Mouse (Mus musculus) midbrain, embryonic 15.5 days (tissue): Measurements from ENCODE around the gene Mgat4a. TPM values are rescaled to one million over a fixed set of nuclear protein-coding genes. Genes with fewer than 3 reads are reported as not detected.

Source experiments
- ATAC-seq: fragments of 200-750 bp; cut with Nextera tagmentation; replicated peaks from 2 replicates; pipeline ENCODE4 v1.8.0; 2017; ENCODE audit warnings: moderate TSS enrichment
- H3K27ac ChIP-seq: fragments of 300-500 bp; sonication (generic); 2 replicates; pipeline ENCODE4 v1.5.1; 2015; ENCODE audit warnings: mild to moderate bottlenecking, inconsistent platforms
- H3K27me3 ChIP-seq: fragments of 300-500 bp; sonication (generic); replicated peaks from 2 replicates; pipeline ENCODE4 v1.6.1; 2015; ENCODE audit warnings: inconsistent platforms
- H3K36me3 ChIP-seq: fragments of 300-500 bp; sonication (generic); replicated peaks from 2 replicates; pipeline ENCODE4 v1.6.1; 2015; ENCODE audit warnings: inconsistent platforms
- H3K4me1 ChIP-seq: fragments of 300-500 bp; sonication (generic); 2 replicates; pipeline ENCODE4 v1.6.1; 2015; ENCODE audit warnings: inconsistent platforms
- H3K4me2 ChIP-seq: fragments of 300-500 bp; sonication (generic); 2 replicates; pipeline ENCODE4 v1.6.1; 2015; ENCODE audit warnings: inconsistent platforms, mild to moderate bottlenecking, moderate library complexity
- H3K4me3 ChIP-seq: fragments of 300-500 bp; sonication (generic); 2 replicates; pipeline ENCODE4 v1.5.1; 2015; ENCODE audit warnings: mild to moderate bottlenecking, inconsistent platforms
- H3K9ac ChIP-seq: fragments of 300-500 bp; sonication (generic); 2 replicates; pipeline ENCODE4 v1.6.1; 2015; ENCODE audit warnings: mild to moderate bottlenecking, inconsistent platforms
- H3K9me3 ChIP-seq: fragments of 300-500 bp; sonication (generic); 2 replicates; pipeline ENCODE4 v1.6.1; 2016; ENCODE audit warnings: inconsistent platforms
- WGBS: fragments of 180-500 bp; shearing (Covaris S2); methylation state at CpG from one replicate; pipeline ENCODE4 v1.1.7; 2015; ENCODE audit warnings: mixed read lengths; 5-methylcytosine and 5-hydroxymethylcytosine counted together
- polyA plus RNA-seq: library from polyadenylated mRNA; unstranded; fragments of >200 nt; fragmentation: Nextera tagmentation; extraction: Ambion mirVana; gene quantifications from 2 replicates; pipeline ENCODE4 v1.2.1, GENCODE M21; 2015

Gene Mgat4a
- polyA plus RNA-seq, 1 experiment from 2014 or later, result 11.9 TPM

- no peak for ATAC-seq
- WGBS, result 88% methylated on average over 10 of the region's 10 CpGs
- no peak overlapping the region for H3K4me3 ChIP-seq
- no peaks in the 10 kb centered on the region for H3K4me1 ChIP-seq
- no peak overlapping the region for H3K4me2 ChIP-seq
- no peaks in the 10 kb centered on the region for H3K36me3 ChIP-seq
- H3K9me3 ChIP-seq, result no peaks in the 10 kb centered on the region
- H3K27ac ChIP-seq, result no peak overlapping the region
- no peak overlapping the region for H3K9ac ChIP-seq
- no peaks in the 10 kb centered on the region for H3K27me3 ChIP-seq
Observed at GRCm38 (mm10) chr1:37473251-37473650, 67.6 kb downstream of the Mgat4a start.

GRCm38 (mm10) chr1:37471179-37472148 is 69.4 kb downstream of the Mgat4a start:
- Histone ChIP-seq H3K27ac (no peak overlapping the region), H3K36me3 (no peaks in the 10 kb centered on the region), H3K4me3 (no peak overlapping the region), H3K4me2 (no peak overlapping the region), H3K27me3 (no peaks in the 10 kb centered on the region), H3K4me1 (no peaks in the 10 kb centered on the region), H3K9ac (no peak overlapping the region), H3K9me3 (no peaks in the 10 kb centered on the region)
- ATAC-seq, result no peak
- WGBS, result 85% methylated on average over 6 of the region's 6 CpGs

GRCm38 (mm10) chr1:37469007-37469406 is 71.8 kb downstream of the Mgat4a start:
- WGBS, result 94% methylated on average over 5 of the region's 5 CpGs
- ATAC-seq, result no peak
- H3K4me3 ChIP-seq, result no peak overlapping the region

GRCm38 (mm10) chr1:37467806-37468205 is 73.0 kb downstream of the Mgat4a start:
- H3K4me2 ChIP-seq, result no peak overlapping the region
- no peaks in the 10 kb centered on the region for H3K9me3 ChIP-seq
- 86% methylated on average over 4 of the region's 4 CpGs for WGBS
- no peaks in the 10 kb centered on the region for H3K4me1 ChIP-seq
- no peak overlapping the region for H3K9ac ChIP-seq
- no peaks in the 10 kb centered on the region for H3K36me3 ChIP-seq
- H3K27ac ChIP-seq, result no peak overlapping the region
- H3K4me3 ChIP-seq, result no peak overlapping the region
- H3K27me3 ChIP-seq, result no peaks in the 10 kb centered on the region
- no peak for ATAC-seq

More at GRCm38 (mm10) chr1:37469007-37469406, 71.8 kb downstream of the Mgat4a start:
- H3K9ac ChIP-seq, result no peak overlapping the region
- H3K27me3 ChIP-seq, result no peaks in the 10 kb centered on the region
- H3K4me1 ChIP-seq, result no peaks in the 10 kb centered on the region
- no peaks in the 10 kb centered on the region for H3K36me3 ChIP-seq
- H3K4me2 ChIP-seq, result no peak overlapping the region
- H3K27ac ChIP-seq, result no peak overlapping the region
- H3K9me3 ChIP-seq, result no peaks in the 10 kb centered on the region

GRCm38 (mm10) chr1:37466322-37466995 is 74.4 kb downstream of the Mgat4a start:
- no peak overlapping the region for H3K4me2 ChIP-seq
- 87% methylated on average over 3 of the region's 3 CpGs for WGBS
- H3K9me3 ChIP-seq, result no peaks in the 10 kb centered on the region
- H3K9ac ChIP-seq, result no peak overlapping the region
- no peak for ATAC-seq
- H3K4me1 ChIP-seq, result no peaks in the 10 kb centered on the region
- no peak overlapping the region for H3K4me3 ChIP-seq
- H3K36me3 ChIP-seq, result no peaks in the 10 kb centered on the region
- H3K27ac ChIP-seq, result no peak overlapping the region
- no peaks in the 10 kb centered on the region for H3K27me3 ChIP-seq

GRCm38 (mm10) chr1:37464878-37465452 is 75.9 kb downstream of the Mgat4a start:
- no peaks in the 10 kb centered on the region for H3K9me3 ChIP-seq
- H3K27me3 ChIP-seq, result no peaks in the 10 kb centered on the region
- 87% methylated on average over 10 of the region's 10 CpGs for WGBS
- H3K4me1 ChIP-seq, result no peaks in the 10 kb centered on the region
- no peak overlapping the region for H3K4me2 ChIP-seq
- ATAC-seq, result no peak
- no peak overlapping the region for H3K9ac ChIP-seq
- H3K4me3 ChIP-seq, result no peak overlapping the region
- H3K36me3 ChIP-seq, result no peaks in the 10 kb centered on the region
- no peak overlapping the region for H3K27ac ChIP-seq

- H3K4me2 ChIP-seq, result no peak overlapping the region
- no peak overlapping the region for H3K9ac ChIP-seq
- no peaks in the 10 kb centered on the region for H3K9me3 ChIP-seq
- 91% methylated on average over 7 of the region's 7 CpGs for WGBS
- no peaks in the 10 kb centered on the region for H3K4me1 ChIP-seq
- H3K27ac ChIP-seq, result no peak overlapping the region
- H3K4me3 ChIP-seq, result no peak overlapping the region
- H3K36me3 ChIP-seq, result no peaks in the 10 kb centered on the region
- H3K27me3 ChIP-seq, result no peaks in the 10 kb centered on the region
- no peak for ATAC-seq
Observed at GRCm38 (mm10) chr1:37457546-37457945, 83.3 kb downstream of the Mgat4a start.

- no peak overlapping the region for H3K4me3 ChIP-seq
- no peak overlapping the region for H3K27ac ChIP-seq
- no peak for ATAC-seq
- no peaks in the 10 kb centered on the region for H3K27me3 ChIP-seq
- WGBS, result 92% methylated on average over 8 of the region's 8 CpGs
- H3K4me2 ChIP-seq, result no peak overlapping the region
- 0 out of 2 replicates have a peak, but pooled peaks cover 3% of the 10 kb centered on the region for H3K36me3 ChIP-seq
- H3K4me1 ChIP-seq, result no peaks in the 10 kb centered on the region
- H3K9ac ChIP-seq, result no peak overlapping the region
- H3K9me3 ChIP-seq, result no peaks in the 10 kb centered on the region
Observed at GRCm38 (mm10) chr1:37451270-37451669, 89.5 kb downstream of the Mgat4a start.

GRCm38 (mm10) chr1:37448361-37449095 is 92.3 kb downstream of the Mgat4a start:
- Histone ChIP-seq H3K9me3 (no peaks in the 10 kb centered on the region), H3K27ac (no peak overlapping the region), H3K9ac (no peak overlapping the region), H3K4me2 (no peak overlapping the region), H3K27me3 (no peaks in the 10 kb centered on the region), H3K36me3 (0 out of 2 replicates have a peak, but pooled peaks cover 3% of the 10 kb centered on the region), H3K4me3 (no peak overlapping the region), H3K4me1 (no peaks in the 10 kb centered on the region)
- no peak for ATAC-seq
- 80% methylated on average over 10 of the region's 10 CpGs for WGBS

- H3K27me3 ChIP-seq, result no peaks in the 10 kb centered on the region
- no peak overlapping the region for H3K27ac ChIP-seq
- ATAC-seq, result no peak
- peaks cover 20% of the 10 kb centered on the region; the same call in 1 of the 2 replicates for H3K36me3 ChIP-seq
- 93% methylated on average over 16 of the region's 16 CpGs for WGBS
- H3K9me3 ChIP-seq, result no peaks in the 10 kb centered on the region
- no peak overlapping the region for H3K4me3 ChIP-seq
- no peaks in the 10 kb centered on the region for H3K4me1 ChIP-seq
- no peak overlapping the region for H3K4me2 ChIP-seq
- no peak overlapping the region for H3K9ac ChIP-seq
Observed at GRCm38 (mm10) chr1:37442848-37443835, 97.7 kb downstream of the Mgat4a start.

GRCm38 (mm10) chr1:37436419-37436818 is 104.4 kb downstream of the Mgat4a start:
- WGBS, result 96% methylated on average over 3 of the region's 3 CpGs
- peaks cover 52% of the 10 kb centered on the region for H3K36me3 ChIP-seq

More at GRCm38 (mm10) chr1:37436419-37436818, 104.4 kb downstream of the Mgat4a start:
- ATAC-seq, result no peak
- Histone ChIP-seq H3K4me1 (peaks cover 17% of the 10 kb centered on the region), H3K9me3 (no peaks in the 10 kb centered on the region), H3K27ac (no peak overlapping the region), H3K4me3 (no peak overlapping the region), H3K27me3 (no peaks in the 10 kb centered on the region), H3K4me2 (no peak overlapping the region), H3K9ac (no peak overlapping the region)
